Mouse (Mus musculus): ENCODE results near the gene Nfkbia. TPM values are rescaled to one million over a fixed set of nuclear protein-coding genes. Genes with fewer than 3 reads are reported as not detected.

Nfkbia gene
- polyA plus RNA-seq, 1 experiment from 2014 or later, result 81.0 TPM

DNA sequence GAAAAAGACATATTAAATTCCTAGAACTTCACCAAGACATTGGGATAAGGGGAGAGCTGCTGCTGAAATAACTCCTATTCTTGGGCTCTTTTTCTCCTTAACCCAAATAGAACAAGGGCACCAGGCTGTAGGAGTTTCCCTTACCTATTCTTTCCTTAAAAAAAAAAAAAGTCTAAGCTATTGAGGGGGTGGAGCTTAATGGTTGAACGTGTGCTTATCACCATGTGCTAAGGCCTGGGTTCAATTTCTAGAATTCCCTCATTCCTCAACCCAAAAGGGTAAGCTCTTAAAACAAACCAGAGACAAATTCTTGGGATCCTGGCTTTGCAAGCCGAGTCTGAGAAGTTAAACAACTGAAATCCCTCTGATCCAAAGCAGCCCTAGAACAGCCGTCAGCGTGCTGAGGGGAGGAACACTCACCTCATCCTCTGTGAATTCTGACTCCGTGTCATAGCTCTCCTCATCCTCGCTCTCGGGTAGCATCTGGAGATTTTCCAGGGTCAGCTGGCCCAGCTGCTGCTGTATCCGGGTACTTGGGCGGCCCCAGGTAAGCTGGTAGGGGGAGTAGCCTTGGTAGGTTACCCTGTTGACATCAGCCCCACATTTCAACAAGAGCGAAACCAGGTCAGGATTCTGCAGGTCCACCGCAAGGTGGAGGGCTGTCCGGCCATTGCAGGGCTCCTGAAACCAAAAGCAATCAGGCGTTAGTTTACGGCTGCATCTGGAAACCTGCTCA, 2.3 kb downstream of the Nfkbia start:
- Histone ChIP-seq H3K9ac (no peak overlapping the region), H3K4me3 (ENCODE audit: low read depth, low read length) (no peak overlapping the region), H3K27ac (ENCODE audit: low read depth) (no peak overlapping the region), H3K4me2 (peak overlapping the region; percentile 66), H3K9me3 (ENCODE audit: low read depth, low read length) (no peaks in the 10 kb centered on the region), H3K27me3 (ENCODE audit: insufficient read depth, low read length) (no peaks in the 10 kb centered on the region), H3K36me3 (ENCODE audit: insufficient read depth) (peaks cover 48% of the 10 kb centered on the region), H3K4me1 (ENCODE audit: insufficient read depth) (peaks cover 14% of the 10 kb centered on the region; the same call in 1 of the 2 replicates)
- TF ChIP-seq CTCF (IDR thresholded peaks at IDR 0.05; ENCODE audit: low read depth), result no peak
- DNase-seq, result no peak
- 75% methylated on average over 14 of the region's 14 CpGs for WGBS
- no peak for ATAC-seq (ENCODE audit: insufficient read depth)

DNA sequence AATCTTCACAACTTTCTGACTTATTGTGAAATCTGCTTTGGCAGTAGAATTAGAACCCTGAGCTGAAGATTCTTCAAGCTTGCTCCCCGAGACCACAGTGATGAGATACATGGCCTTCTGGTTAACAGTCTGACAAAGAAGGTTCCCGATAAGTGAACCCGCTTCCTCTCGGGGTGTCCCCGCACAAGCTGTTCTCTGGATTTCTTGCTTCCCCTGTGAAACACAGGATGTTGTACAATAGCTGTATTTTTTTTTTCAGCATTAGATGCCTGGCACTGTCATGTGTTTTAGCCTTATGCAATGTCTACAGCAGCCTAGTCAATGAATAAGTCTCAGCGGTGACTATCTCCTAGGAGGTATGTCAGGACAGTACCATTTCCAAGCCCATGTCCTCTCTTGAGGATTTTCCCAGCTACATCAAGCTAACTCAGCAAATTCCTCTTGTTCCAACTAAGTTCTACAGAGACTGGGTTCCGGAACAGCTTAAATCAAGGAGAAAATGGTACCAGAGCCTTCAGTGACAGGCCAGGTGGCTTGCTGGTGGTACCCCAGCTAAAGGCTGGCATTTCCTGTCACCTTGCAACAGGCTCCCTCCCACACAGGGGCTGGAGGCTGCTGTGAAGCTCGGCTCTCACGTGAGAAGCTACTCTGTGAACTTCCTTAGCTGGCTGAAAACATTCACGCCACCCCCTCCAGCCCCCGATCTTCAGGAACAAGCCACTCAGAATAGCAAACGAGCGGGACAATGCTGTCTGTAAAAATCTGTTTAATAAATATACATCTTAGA, 3.6 kb downstream of the Nfkbia start:
- WGBS, result 78% methylated on average over 13 of the region's 13 CpGs
- H3K27ac ChIP-seq (ENCODE audit: low read depth), result no peak overlapping the region
- H3K4me1 ChIP-seq (ENCODE audit: insufficient read depth), result peaks cover 14% of the 10 kb centered on the region; the same call in 1 of the 2 replicates
- TF ChIP-seq CTCF (IDR thresholded peaks at IDR 0.05; ENCODE audit: low read depth), result no peak
- DNase-seq, result no peak
- no peak overlapping the region for H3K9ac ChIP-seq
- no peak for ATAC-seq (ENCODE audit: insufficient read depth)
- H3K36me3 ChIP-seq (ENCODE audit: insufficient read depth), result peaks cover 48% of the 10 kb centered on the region
- H3K4me3 ChIP-seq (ENCODE audit: low read depth, low read length), result no peak overlapping the region
- H3K4me2 ChIP-seq, result no peak overlapping the region; the same call in 1 of the 2 replicates
- H3K9me3 ChIP-seq (ENCODE audit: low read depth, low read length), result no peaks in the 10 kb centered on the region
- no peaks in the 10 kb centered on the region for H3K27me3 ChIP-seq (ENCODE audit: insufficient read depth, low read length)

DNA sequence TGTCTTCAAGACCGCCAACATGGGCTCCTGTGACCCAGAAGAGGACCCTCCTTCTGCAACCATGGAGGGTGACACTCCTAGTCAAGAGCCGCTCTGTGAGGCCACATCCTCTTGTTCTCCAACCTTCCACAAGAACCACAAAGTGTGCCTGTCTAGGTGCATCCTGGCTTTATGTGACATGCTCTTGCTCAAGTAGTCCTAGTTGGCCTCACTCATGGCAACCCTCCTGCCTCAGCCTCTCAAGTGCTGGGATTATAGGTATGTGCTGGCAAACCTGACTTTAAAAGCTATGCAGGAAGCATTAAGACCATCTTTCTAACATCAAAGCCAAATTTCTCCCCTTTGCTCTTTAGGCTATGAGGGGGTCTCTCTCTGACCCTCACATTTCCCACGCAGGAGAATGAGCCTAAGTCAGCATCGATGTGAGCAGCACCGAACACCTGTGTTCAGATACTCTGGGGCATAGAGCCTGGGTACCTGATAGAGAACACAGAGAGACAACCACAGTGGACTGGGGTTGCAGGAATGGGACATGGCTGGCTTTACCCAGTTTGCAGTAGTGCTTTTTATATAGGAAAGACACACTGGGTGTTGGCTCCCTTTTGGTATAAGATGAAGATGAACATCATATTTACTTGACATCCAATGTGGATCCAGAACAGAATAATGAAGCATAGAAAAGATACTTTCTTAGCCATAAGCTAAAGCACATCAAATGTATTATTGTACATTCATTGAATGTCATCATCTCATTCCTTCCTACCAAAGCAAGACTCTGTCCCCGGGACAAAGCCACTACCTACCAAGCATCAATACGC, 4.4 kb downstream of the Nfkbia start:
- Histone ChIP-seq H3K9ac (no peak overlapping the region), H3K4me3 (ENCODE audit: low read depth, low read length) (no peak overlapping the region), H3K9me3 (ENCODE audit: low read depth, low read length) (no peaks in the 10 kb centered on the region), H3K27ac (ENCODE audit: low read depth) (no peak overlapping the region), H3K27me3 (ENCODE audit: insufficient read depth, low read length) (no peaks in the 10 kb centered on the region), H3K36me3 (ENCODE audit: insufficient read depth) (peaks cover 48% of the 10 kb centered on the region), H3K4me1 (ENCODE audit: insufficient read depth) (0 out of 2 replicates have a peak, but pooled peaks cover 7% of the 10 kb centered on the region), H3K4me2 (no peak overlapping the region)
- TF ChIP-seq CTCF (IDR thresholded peaks at IDR 0.05; ENCODE audit: low read depth), result no peak
- ATAC-seq (ENCODE audit: insufficient read depth) (no peak), DNase-seq (no peak)
- WGBS, result 95% methylated on average over 7 of the region's 7 CpGs

DNA sequence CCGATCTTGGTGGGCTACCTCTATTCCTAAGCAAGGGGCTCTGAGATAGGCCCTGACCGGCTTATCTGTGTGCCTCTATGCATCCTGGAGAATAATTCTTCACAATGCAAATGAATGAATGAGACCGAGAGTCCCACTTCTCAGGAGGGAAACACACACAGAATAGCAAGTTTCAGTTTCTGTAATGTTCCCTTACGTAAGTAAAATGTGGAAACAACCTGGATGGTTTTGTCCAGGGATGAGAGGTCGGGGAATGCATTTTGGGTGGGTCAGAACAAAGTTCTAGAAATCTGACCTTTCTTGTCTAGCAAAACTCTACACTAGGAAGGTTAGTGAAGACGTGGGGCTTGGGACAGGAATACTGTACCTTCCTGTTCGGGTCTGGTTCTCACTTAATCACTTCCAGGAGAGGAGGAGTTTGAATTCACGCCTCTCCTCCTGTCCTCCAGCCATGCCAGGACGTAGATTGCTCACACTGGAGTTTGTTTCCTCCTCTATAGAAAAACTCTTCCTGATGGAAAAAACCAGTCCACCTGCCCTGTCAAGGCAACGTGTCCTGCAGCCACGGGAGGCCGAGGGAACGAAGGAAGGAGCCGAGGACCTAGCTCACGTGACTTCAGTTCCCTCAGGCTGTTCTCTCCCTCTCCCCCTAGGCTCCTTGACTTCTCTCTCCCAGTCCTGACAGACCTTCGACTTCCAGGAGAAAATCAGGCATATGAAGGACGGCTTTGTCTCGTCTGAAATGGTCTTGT, 5.3 kb downstream of the Nfkbia start:
- H3K27ac ChIP-seq (ENCODE audit: low read depth), result no peak overlapping the region
- H3K9ac ChIP-seq, result no peak overlapping the region
- ATAC-seq (ENCODE audit: insufficient read depth) (no peak), DNase-seq (no peak)
- no peak for TF ChIP-seq CTCF (IDR thresholded peaks at IDR 0.05; ENCODE audit: low read depth)
- peaks cover 48% of the 10 kb centered on the region for H3K36me3 ChIP-seq (ENCODE audit: insufficient read depth)
- H3K9me3 ChIP-seq (ENCODE audit: low read depth, low read length), result no peaks in the 10 kb centered on the region
- H3K4me2 ChIP-seq, result no peak overlapping the region
- no peaks in the 10 kb centered on the region for H3K27me3 ChIP-seq (ENCODE audit: insufficient read depth, low read length)
- 64% methylated on average over 18 of the region's 18 CpGs for WGBS
- H3K4me3 ChIP-seq (ENCODE audit: low read depth, low read length), result no peak overlapping the region
- H3K4me1 ChIP-seq (ENCODE audit: insufficient read depth), result 0 out of 2 replicates have a peak, but pooled peaks cover 7% of the 10 kb centered on the region

DNA sequence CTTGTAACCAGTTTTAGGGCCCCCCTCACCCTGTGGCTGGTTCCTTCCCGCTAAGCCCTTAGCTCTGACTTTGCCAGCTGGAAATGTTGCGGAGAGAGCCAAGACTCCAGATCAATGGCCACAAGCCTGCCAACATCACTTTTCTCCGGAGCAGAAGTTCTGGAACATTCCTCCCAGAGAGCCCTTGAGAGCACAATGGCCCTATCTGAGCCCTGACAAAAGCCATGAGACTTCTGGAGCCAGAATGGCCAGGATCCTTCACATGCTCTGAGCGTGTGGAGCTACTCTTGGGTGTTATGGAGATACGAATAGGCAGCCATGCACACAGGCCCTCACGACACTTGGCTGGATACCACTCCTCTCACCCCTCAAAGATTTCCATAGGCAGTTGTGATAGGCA, 7.6 kb downstream of the Nfkbia start:
- no peak for DNase-seq
- Histone ChIP-seq H3K4me1 (ENCODE audit: insufficient read depth) (no peaks in the 10 kb centered on the region), H3K4me3 (ENCODE audit: low read depth, low read length) (no peak overlapping the region), H3K27me3 (ENCODE audit: insufficient read depth, low read length) (no peaks in the 10 kb centered on the region), H3K9me3 (ENCODE audit: low read depth, low read length) (no peaks in the 10 kb centered on the region), H3K9ac (no peak overlapping the region), H3K4me2 (no peak overlapping the region), H3K27ac (ENCODE audit: low read depth) (no peak overlapping the region), H3K36me3 (ENCODE audit: insufficient read depth) (peaks cover 32% of the 10 kb centered on the region)
- TF ChIP-seq CTCF (IDR thresholded peaks at IDR 0.05; ENCODE audit: low read depth), result no peak
- 81% methylated on average over 6 of the region's 6 CpGs for WGBS
- ATAC-seq (ENCODE audit: insufficient read depth), result no peak

DNA sequence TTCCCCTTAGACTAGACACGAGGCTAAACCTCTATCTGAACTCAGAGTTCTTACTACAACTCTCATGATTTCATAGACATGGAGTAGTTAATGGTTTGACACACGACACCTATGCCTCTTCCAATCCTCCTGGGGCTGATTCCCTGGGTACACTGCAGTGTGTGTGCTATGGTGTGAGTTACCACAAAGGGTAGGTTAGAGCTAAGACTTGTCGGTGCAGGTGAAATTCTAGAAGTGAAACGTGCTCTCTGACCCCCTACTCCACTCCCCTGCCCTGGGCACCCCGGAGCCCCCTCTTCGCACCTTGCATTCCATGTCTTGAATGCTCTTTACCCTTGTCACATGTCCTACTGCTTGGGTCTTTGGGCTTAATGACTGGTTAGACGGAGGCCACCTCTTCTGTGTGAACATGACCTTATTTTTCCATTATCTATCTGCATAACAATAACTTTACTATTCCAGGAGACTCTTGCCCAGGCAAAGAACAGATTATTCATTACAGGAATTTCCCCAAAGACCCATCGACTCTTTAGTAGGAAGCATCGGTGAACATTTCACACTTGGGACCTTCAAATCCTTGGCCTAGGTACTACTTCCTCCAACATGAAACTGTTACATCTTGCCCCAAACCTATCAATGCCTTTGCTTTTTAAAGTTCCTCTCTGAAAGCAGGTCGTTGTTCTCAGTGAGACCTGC, 8.2 kb downstream of the Nfkbia start:
- WGBS, result 61% methylated on average over 10 of the region's 10 CpGs
- no peak overlapping the region for H3K4me2 ChIP-seq
- ATAC-seq (ENCODE audit: insufficient read depth) (no peak), DNase-seq (no peak)
- H3K27ac ChIP-seq (ENCODE audit: low read depth), result no peak overlapping the region
- H3K9me3 ChIP-seq (ENCODE audit: low read depth, low read length), result no peaks in the 10 kb centered on the region
- H3K9ac ChIP-seq, result no peak overlapping the region
- TF ChIP-seq CTCF (IDR thresholded peaks at IDR 0.05; ENCODE audit: low read depth), result no peak
- no peaks in the 10 kb centered on the region for H3K27me3 ChIP-seq (ENCODE audit: insufficient read depth, low read length)
- no peaks in the 10 kb centered on the region for H3K4me1 ChIP-seq (ENCODE audit: insufficient read depth)
- H3K36me3 ChIP-seq (ENCODE audit: insufficient read depth), result peaks cover 28% of the 10 kb centered on the region
- H3K4me3 ChIP-seq (ENCODE audit: low read depth, low read length), result no peak overlapping the region

All from lung, embryonic 14.5 days (tissue).